Mouse (Mus musculus): Measurements from ENCODE around the gene Epha4.

The Epha4 gene

DNA sequence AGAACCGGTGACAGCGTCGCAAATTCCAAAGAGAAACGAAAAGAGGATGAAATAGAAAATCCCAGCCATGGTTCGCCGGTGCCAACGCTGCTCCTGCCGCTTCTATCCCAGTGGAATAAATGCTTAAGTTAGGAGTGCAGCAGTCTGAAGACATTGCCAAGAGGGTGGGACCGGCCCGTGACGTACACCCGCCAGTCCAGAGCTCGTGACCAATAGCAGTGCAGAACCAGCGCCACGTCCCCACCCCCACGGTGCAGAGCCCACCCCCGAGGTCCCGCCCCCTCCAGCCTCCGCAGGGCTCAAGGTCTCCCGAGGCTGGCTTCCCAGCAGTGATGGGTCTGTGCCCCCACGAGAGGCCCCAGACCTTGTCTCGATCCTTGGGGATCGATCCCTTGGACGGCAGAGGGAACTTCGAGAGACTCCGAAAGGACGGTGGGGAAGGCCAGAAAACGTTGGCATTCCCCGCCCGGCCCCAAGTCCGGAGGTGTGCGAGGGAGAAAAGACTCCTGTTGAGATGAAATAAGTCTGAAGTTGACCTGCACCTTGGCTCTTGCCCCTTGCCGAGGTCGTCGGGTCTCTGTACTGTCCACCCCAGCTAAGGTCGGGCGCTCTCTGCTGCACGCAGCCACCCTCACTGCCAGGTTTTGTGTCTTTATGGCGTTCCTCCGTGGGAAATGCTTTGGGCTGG is at the start of gene Epha4:
Epha4 (minus strand) TSS at position 126 of the 688 bp plus-strand sequence.
- no peak for TF ChIP-seq GATA4 (IDR thresholded peaks at IDR 0.05; ENCODE audit: insufficient replicate concordance, low read length)

DNA sequence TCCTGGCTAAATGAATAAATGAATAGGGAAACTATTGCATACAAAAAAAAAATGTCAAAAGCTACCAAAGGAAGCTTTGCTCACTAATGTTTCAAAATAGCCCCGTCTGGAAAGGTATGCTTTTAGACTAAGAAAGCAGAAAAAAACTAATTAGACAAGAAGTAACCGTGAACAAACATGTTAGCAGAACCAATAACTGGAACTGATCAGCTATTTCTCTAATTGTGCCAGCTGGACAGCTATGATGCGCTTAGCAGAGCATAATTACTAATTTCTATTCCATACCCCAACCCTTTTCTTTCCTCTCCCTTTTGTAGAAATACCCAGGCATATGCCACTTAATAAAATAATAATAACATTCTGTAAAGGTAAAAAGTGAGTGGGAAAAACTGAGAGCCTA is 41.3 kb upstream of the Epha4 start:
- no peak for TF ChIP-seq GATA4 (IDR thresholded peaks at IDR 0.05; ENCODE audit: insufficient replicate concordance, low read length)

DNA sequence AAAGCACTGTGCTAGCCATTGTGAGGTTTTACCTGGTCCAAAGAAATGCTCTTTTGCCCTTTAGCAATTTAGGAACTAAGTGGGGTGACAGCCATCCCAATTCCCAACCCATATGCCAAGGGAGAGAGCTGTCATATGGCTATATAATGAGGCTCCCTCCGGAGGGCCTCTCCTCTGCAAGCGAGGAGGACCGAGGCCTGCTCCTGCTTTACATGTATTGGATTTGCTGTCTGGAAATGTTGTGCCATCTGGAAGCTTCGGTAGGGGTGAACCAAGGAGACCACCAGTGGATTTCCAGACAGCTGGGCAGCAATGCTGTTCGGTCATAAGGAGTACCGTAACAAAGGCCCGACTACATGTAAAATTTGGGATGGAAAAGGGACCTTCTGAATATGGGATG is 37.0 kb upstream of the Epha4 start:
- no peak for TF ChIP-seq GATA4 (IDR thresholded peaks at IDR 0.05; ENCODE audit: insufficient replicate concordance, low read length)

DNA sequence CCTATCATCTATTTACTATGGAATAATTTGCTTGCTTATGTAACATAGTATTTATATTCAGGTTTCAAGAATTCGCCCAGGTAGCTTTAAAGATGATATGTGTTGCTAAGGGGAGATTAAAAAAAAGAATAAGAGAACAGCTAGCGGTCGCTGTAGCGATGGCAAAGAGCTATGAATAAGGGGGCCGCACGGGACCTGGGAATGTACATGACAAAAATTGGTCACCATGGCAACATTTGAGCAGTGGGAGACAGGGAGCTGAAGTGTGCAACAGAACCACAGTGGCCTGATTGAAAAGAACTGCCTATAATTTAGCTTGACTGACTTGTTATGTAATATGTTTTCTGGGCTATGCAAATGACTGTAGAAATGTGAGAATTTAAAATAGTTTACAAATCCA is 30.8 kb upstream of the Epha4 start:
- TF ChIP-seq GATA4 (IDR thresholded peaks at IDR 0.05; ENCODE audit: insufficient replicate concordance, low read length): no peak

DNA sequence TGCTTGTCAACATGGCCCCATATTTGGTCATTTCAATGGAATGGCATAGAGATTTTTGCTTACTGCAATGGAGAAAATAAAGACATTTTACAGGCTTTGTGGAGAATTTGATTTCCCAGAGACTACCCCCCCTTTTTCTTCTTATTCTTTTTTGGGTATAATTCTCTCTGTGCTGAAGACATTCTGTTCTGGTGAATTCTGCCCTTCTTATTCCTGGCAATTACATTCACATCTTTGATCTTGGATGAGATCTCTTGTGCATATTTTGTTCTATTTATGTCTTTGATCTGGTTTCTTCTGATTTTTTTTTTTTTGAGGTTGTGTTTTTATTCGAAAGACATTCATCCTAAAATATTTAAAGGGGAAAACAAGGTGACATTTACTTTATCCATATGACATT is 30.1 kb upstream of the Epha4 start:
- no peak for TF ChIP-seq GATA4 (IDR thresholded peaks at IDR 0.05; ENCODE audit: insufficient replicate concordance, low read length)

DNA sequence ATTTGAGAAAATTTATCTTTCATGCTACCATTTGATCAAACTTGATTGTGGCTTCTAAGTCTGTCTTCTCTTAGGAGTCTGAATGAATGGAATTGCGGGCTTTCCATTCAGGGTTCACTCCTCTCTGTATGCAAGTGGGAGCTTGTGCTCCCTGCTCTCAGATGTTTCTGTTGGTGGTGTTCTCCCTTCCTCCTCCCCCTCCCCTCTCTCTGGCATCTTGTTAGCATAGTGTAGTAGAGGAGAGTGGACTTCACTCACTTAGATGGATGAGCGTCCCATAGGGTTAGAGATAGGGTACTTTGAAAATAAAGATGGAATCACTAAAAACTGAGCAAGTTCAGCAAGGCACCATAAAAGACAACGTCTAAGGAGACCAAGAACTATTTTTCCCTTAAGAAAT is 29.4 kb upstream of the Epha4 start:
- TF ChIP-seq GATA4 (IDR thresholded peaks at IDR 0.05; ENCODE audit: insufficient replicate concordance, low read length): no peak

DNA sequence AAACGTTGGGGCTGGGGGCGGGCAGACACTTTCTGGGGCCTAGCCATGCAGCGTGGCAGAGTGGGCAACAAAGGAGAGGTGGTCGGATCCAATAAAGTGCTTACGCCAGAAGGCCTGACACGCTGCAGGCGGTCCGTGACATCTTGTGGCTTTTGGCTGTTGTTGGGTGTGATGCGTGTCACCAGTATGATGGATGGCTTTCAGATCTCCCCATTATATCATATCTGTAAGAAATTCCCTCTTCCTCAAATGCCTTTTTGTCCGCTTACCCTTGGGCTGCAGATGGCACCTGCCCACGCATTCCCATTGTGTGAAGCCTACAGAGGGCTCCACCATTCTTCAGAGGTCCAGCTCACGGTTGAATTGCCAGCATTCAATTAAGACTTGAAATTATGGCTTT is 25.1 kb upstream of the Epha4 start:
- TF ChIP-seq GATA4 (IDR thresholded peaks at IDR 0.05; ENCODE audit: insufficient replicate concordance, low read length): no peak

DNA sequence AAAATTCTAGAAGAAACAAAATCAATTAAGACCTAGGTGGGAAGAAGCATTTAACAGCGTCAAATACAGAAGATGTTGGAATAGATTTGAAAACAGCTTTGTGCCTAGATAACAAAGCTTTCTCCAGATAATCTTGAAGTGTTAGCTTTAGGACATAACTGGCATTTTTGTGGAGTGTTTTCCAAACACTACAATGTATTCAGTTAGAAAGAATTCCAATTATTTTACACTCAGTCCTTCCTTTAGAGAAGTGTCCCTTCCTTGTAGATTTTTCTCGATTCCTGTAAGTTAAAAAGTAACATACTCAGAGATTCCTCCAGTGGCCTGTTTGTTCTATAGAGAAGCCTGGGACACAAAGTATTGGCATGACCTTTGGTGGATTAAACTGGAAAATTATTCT is 23.7 kb upstream of the Epha4 start:
- TF ChIP-seq GATA4 (IDR thresholded peaks at IDR 0.05; ENCODE audit: insufficient replicate concordance, low read length): no peak

DNA sequence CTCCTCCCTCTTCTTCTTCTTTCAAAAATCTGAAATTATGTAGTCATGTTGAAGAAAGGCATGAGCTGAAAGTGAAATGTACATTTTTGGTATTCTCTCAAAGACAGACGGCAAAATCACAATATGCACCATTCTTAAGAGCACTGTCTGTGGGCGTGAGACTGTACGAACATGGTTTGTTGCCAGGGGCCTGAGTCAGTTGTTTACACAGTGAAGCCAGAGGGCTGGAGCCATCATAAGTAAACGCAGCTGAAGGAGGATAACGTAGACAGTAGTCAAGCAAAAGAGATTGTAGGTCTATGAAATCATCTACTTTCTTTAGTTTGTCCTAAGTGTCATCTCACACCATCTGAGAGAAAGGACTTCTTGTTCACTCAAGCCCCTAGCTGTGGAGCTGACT is 21.0 kb upstream of the Epha4 start:
- no peak for TF ChIP-seq GATA4 (IDR thresholded peaks at IDR 0.05; ENCODE audit: insufficient replicate concordance, low read length)

DNA sequence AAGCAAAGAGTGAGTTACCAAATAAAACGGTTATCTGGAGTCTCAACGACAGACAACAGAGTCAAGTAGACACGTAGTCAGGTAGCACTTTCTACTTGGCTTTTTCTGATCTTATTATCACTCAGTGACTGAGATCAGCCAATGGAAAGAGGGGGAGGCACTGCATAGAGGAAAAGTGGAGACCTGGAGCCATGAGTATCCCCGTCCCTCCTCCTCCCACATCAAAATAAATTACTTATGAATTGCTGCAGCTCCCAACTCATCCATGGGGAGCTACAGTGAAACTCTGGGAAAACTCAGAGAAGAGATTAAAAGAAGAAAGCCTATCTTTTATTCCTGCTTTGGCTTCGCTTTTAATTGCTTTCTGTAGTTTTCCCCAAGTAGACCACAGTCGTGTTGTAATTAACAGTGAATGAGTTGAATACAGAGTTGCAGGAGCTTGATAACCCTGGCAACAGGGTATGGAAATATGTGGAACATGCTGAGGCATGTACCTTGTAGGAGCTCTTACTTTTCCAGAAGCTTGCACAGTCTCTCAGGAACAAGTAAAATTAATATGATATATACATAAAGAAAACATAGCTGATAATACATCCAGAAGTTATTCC is 17.8 kb upstream of the Epha4 start:
- TF ChIP-seq GATA4 (IDR thresholded peaks at IDR 0.05; ENCODE audit: insufficient replicate concordance, low read length): no peak

DNA sequence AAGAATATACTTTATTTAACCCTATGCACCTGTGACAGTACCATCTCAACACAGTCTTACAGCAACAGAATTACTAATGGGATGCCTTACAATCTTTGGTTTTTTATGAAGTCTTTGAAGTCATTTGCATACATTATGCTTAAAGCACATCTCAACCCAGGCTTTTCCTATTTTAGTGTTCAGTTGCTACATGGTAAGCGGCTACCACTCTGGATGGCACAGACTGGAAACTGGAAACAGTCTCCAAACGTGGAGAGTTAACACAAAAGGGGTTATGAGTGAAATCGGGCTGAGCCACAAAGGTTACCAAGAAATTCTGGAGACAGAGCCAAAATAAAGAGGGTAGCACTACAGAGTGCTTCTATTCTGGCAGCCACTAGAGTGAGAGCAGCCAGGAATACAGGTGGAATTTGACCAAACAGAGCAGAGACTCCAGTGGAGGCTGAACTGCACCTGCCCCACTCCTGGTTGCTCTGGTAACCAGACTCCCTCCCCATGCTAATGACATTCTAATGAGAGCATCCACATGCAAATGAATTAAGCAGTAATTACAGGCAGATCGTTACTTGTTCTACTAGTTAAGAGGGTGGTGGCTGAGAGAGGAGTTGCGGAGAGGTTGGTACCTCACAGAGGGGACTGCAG is 17.2 kb upstream of the Epha4 start:
- no peak for TF ChIP-seq GATA4 (IDR thresholded peaks at IDR 0.05; ENCODE audit: insufficient replicate concordance, low read length)

DNA sequence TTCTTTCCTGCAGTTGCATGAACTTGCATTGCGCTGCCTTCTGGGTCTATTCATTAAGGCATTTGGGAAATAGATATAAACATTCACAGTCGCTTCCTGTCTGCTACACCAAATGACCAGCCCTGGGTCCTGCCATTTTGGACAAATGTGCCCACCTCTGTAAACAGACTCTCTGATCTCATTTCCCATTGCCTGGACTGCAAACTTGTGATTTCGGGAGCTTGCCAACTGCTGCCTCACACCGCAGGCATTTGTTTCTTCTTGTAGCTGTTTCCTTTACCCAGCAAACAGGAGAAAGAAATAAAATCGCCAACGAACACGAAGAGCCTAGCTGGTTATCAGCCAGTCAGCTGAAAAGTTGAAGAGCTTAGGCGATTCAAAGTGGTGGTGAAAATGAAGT is 10.2 kb upstream of the Epha4 start:
- TF ChIP-seq GATA4 (IDR thresholded peaks at IDR 0.05; ENCODE audit: insufficient replicate concordance, low read length): no peak

DNA sequence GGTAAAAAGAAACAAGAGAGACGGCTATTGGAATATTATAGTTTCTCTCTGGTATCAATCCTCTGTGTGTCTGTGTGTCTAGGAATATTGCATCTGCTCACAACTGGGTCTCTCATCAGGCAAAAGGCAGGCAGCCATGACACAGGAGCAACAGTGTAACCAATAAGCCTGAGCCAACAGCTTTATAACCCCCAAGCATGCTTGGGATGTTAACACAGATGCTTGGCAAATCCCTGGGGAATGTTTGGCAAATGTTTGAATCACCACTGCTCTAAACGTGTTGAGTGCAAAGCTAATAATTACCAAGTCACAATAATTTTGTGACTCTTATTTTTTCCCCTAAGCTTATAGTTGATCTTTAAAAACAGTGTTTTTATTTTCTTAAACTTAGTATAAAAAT is 8.5 kb upstream of the Epha4 start:
- no peak for TF ChIP-seq GATA4 (IDR thresholded peaks at IDR 0.05; ENCODE audit: insufficient replicate concordance, low read length)

DNA sequence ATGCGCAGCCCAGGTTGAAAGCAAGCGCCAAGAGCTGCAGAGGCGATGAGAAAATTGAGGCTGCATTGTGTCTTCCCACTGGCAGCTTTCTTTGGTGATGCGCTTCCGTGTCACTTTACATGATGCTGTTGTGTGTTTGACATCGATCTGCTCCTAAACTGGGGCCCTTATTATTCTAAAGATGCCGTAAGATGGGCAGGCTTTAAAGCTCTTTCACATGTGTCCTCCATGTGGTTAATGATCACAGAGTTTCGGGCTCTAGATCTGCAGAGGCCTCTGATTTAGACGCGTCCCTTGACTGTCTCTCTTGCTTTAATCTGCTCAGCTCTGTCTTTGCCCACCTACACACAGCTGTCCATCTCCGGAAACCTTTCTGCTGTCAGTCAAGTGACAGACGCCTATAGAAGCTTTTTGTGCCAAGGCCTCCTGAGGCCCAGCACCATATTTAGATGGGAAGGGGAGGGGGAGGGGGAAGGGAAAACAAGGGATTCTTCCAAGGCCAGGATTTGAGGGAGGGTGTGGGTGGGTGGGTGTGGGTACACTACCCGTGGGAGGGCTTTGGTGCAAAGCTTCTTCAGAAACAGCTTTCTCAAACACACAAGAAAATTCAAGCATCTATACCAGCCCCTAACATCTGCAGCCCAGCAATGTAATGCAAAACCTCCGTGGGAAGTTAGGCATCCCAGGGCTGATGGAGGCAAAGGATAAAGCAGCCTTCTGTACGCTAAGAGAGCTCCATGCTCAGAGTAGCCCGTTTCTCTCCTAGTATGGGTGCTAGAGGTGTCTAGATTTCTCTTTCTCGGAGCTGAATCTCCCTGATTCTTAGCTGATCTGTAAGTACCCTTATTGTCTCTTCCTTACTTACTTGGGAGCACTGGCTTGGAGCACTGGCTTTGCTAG is 7.0 kb upstream of the Epha4 start:
- TF ChIP-seq GATA4 (IDR thresholded peaks at IDR 0.05; ENCODE audit: insufficient replicate concordance, low read length): no peak

DNA sequence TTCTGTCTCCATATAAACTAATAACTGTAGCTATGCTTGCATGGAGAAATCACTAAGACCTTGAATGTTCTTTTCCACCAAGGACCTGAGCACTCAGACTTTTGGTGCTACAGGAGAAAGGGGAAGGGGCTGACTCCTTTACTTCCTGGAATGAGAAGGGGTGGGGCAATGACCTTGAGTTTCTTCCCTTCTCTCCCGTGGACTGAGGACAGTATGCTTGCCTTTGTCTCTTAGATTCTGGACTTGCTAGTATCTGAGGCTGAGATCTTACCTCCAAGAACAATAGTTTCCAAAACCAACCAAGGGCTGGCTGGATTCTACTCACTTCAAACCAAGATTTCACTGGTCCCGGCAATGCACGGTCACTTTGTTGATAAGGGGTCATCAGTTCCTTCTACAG is 3.8 kb upstream of the Epha4 start:
- no peak for TF ChIP-seq GATA4 (IDR thresholded peaks at IDR 0.05; ENCODE audit: insufficient replicate concordance, low read length)

Measured in liver, adult (tissue).